Mouse (Mus musculus) midbrain, postnatal 0 days (tissue): ENCODE measurements around the gene Lin54. TPM values are rescaled to one million over a fixed set of nuclear protein-coding genes. Genes with fewer than 3 reads are reported as not detected.
A peak's percentile ranks its signal among the peaks of the same experiment; 100 is the strongest.

Source experiments
- ATAC-seq: fragments of 200-750 bp; cut with Nextera tagmentation; 2 replicates; pipeline ENCODE4 v1.8.0; 2017; ENCODE audit warnings: moderate number of reproducible peaks, mild to moderate bottlenecking, moderate TSS enrichment, moderate library complexity; ENCODE audit not compliant: low FRiP score
- DNase-seq: peaks from one replicate; pipeline ENCODE4 v3.0.0-alpha.2; 2015; ENCODE audit warnings: low spot score
- H3K27ac ChIP-seq: fragments of 300-500 bp; sonication (generic); 2 replicates; pipeline ENCODE4 v1.5.1; 2014; ENCODE audit warnings: low read depth, mild to moderate bottlenecking, low read length, mixed read lengths
- H3K27me3 ChIP-seq: fragments of 300-500 bp; sonication (generic); 2 replicates; pipeline ENCODE4 v1.6.1; 2014; ENCODE audit warnings: low read length, control low read depth, mixed read lengths; ENCODE audit not compliant: insufficient read depth
- H3K36me3 ChIP-seq: fragments of 300-500 bp; sonication (generic); 2 replicates; pipeline ENCODE4 v1.6.1; 2014; ENCODE audit warnings: low read length, control low read depth, mixed read lengths; ENCODE audit not compliant: insufficient read depth
- H3K4me1 ChIP-seq: fragments of 300-500 bp; sonication (generic); 2 replicates; pipeline ENCODE4 v1.6.1; 2014; ENCODE audit warnings: mild to moderate bottlenecking, control low read depth, antibody characterized with exemption, low read length, mixed read lengths; ENCODE audit not compliant: insufficient read depth
- H3K4me2 ChIP-seq: fragments of 300-500 bp; sonication (generic); 2 replicates; pipeline ENCODE4 v1.6.1; 2014; ENCODE audit warnings: low read depth, mild to moderate bottlenecking, low read length, mixed read lengths; ENCODE audit not compliant: poor library complexity, severe bottlenecking
- H3K4me3 ChIP-seq: fragments of 300-500 bp; sonication (generic); 2 replicates; pipeline ENCODE4 v1.5.1; 2014; ENCODE audit warnings: low read depth, mild to moderate bottlenecking, low read length, moderate library complexity
- H3K9ac ChIP-seq: fragments of 300-500 bp; sonication (generic); replicated peaks from 2 replicates; pipeline ENCODE4 v1.6.1; 2014; ENCODE audit warnings: mild to moderate bottlenecking, low read length, moderate library complexity, mixed read lengths; ENCODE audit not compliant: poor library complexity, severe bottlenecking
- H3K9me3 ChIP-seq: fragments of 300-500 bp; sonication (generic); 2 replicates; pipeline ENCODE4 v1.6.1; 2016; ENCODE audit warnings: low read length, control low read depth
- CTCF ChIP-seq: IDR thresholded peaks from 2 replicates; pipeline ENCODE4 v1.5.1; 2016; ENCODE audit warnings: antibody characterized with exemption, mild to moderate bottlenecking
- WGBS: fragments of 180-500 bp; shearing (Covaris S2); extraction: QIAGEN DNeasy Blood & Tissue Kit; methylation state at CpG from one replicate; pipeline ENCODE4 v1.1.7; 2014; 5-methylcytosine and 5-hydroxymethylcytosine counted together
- polyA plus RNA-seq: library from polyadenylated mRNA; unstranded; fragments of >200 nt; fragmentation: Nextera tagmentation; extraction: Ambion mirVana; gene quantifications from 2 replicates; pipeline ENCODE4 v1.2.1, GENCODE M21; 2015
- total RNA-seq: library from RNA; depleted of rRNA; stranded (reverse); fragments of >200 nt; gene quantifications from 2 replicates; pipeline ENCODE4 v1.2.3, GENCODE M21; 2014; rRNA removed

Lin54 gene
- total RNA-seq (10.9 and 11.4 TPM in 2 replicates), polyA plus RNA-seq (6.0 and 6.3 TPM in 2 replicates)

- Histone ChIP-seq H3K9ac (peak within 1 kb of the TSS; percentile 54), H3K27ac (peak within 1 kb of the TSS; percentile 59), H3K27me3 (no peaks in the 10 kb centered on the region), H3K9me3 (no peaks in the 10 kb centered on the region), H3K4me3 (peak within 1 kb of the TSS; percentile 83), H3K4me2 (peak within 1 kb of the TSS; percentile 93), H3K36me3 (no peaks in the 10 kb centered on the region), H3K4me1 (peaks cover 12% of the 10 kb centered on the region)
- peak; percentile 93 for ATAC-seq
- 1% methylated on average over 45 of the region's 60 CpGs for WGBS
- peak; percentile 94 for DNase-seq
- peak; percentile 59 for TF ChIP-seq CTCF
These were observed at the start of gene Lin54 for GRCm38 (mm10) chr5:100500458-100500961. Lin54 (minus strand) TSS chr5:100500639.

GRCm38 (mm10) chr5:100550151-100550550 lies 49.7 kb upstream of the Lin54 start:
- no peak for ATAC-seq
- Histone ChIP-seq H3K36me3 (peaks cover 21% of the 10 kb centered on the region; the same call in 1 of the 2 replicates), H3K9me3 (no peaks in the 10 kb centered on the region), H3K4me3 (no peak overlapping the region), H3K27ac (no peak overlapping the region), H3K4me1 (no peaks in the 10 kb centered on the region), H3K9ac (no peak overlapping the region), H3K4me2 (no peak overlapping the region), H3K27me3 (no peaks in the 10 kb centered on the region)
- TF ChIP-seq CTCF: no peak
- no peak for DNase-seq
- WGBS: 92% methylated on average over 1 of the region's 1 CpGs

GRCm38 (mm10) chr5:100549311-100549710 lies 48.9 kb upstream of the Lin54 start:
- Histone ChIP-seq H3K36me3 (peaks cover 26% of the 10 kb centered on the region), H3K9ac (no peak overlapping the region), H3K4me1 (no peaks in the 10 kb centered on the region), H3K9me3 (no peaks in the 10 kb centered on the region), H3K4me3 (no peak overlapping the region), H3K4me2 (no peak overlapping the region), H3K27me3 (no peaks in the 10 kb centered on the region), H3K27ac (no peak overlapping the region)
- WGBS: 94% methylated on average over 4 of the region's 4 CpGs
- no peak for TF ChIP-seq CTCF
- ATAC-seq (no peak), DNase-seq (no peak)

GRCm38 (mm10) chr5:100548236-100548635 lies 47.8 kb upstream of the Lin54 start:
- H3K27ac ChIP-seq: no peak overlapping the region
- no peaks in the 10 kb centered on the region for H3K9me3 ChIP-seq
- H3K36me3 ChIP-seq: peaks cover 35% of the 10 kb centered on the region
- 90% methylated on average over 2 of the region's 2 CpGs for WGBS
- DNase-seq: no peak
- H3K4me2 ChIP-seq: no peak overlapping the region
- ATAC-seq: no peak
- no peaks in the 10 kb centered on the region for H3K4me1 ChIP-seq
- H3K9ac ChIP-seq: no peak overlapping the region
- H3K4me3 ChIP-seq: no peak overlapping the region
- H3K27me3 ChIP-seq: no peaks in the 10 kb centered on the region
- TF ChIP-seq CTCF: no peak

- 91% methylated on average over 6 of the region's 6 CpGs for WGBS
These were observed 46.0 kb upstream of the Lin54 start for GRCm38 (mm10) chr5:100546294-100547080.

DNA sequence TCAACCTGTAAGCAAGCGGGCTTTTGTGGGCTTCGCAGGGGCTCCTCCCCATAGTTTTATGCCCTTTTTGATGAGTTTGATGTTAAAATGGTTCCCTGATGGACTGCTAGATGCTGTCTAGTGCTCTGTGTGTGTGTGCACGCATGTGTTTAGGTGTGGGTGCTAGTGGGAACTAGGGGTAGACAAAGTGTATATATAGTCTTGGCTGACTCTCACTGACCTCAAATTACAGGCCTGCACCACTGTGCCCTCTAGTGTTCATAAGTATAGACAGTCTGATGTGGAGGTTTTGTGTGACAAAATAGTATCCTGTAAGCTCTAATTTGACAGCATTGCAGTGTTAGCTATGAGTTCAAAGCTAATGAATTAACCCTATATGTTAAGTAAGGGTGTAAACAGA lies 36.2 kb upstream of the Lin54 start:
- peak; percentile 82 for TF ChIP-seq CTCF
- Histone ChIP-seq H3K4me2 (no peak overlapping the region), H3K27me3 (no peaks in the 10 kb centered on the region), H3K36me3 (peaks cover 38% of the 10 kb centered on the region), H3K27ac (no peak overlapping the region), H3K9me3 (no peaks in the 10 kb centered on the region), H3K9ac (no peak overlapping the region), H3K4me3 (no peak overlapping the region), H3K4me1 (no peaks in the 10 kb centered on the region)
- ATAC-seq (no peak), DNase-seq (peak; percentile 58)
- WGBS: 88% methylated on average over 3 of the region's 3 CpGs

More at GRCm38 (mm10) chr5:100546294-100547080, 46.0 kb upstream of the Lin54 start:
- Histone ChIP-seq H3K4me2 (no peak overlapping the region), H3K36me3 (peaks cover 39% of the 10 kb centered on the region), H3K4me3 (no peak overlapping the region), H3K9me3 (no peaks in the 10 kb centered on the region), H3K9ac (no peak overlapping the region), H3K27me3 (no peaks in the 10 kb centered on the region), H3K4me1 (no peaks in the 10 kb centered on the region), H3K27ac (no peak overlapping the region)
- ATAC-seq: no peak
- peak; percentile 36 for DNase-seq
- peak; percentile 51 for TF ChIP-seq CTCF
